Mouse (Mus musculus) cerebellum, adult 2 months (tissue): ENCODE data around the gene Bnip2.

Experiments used
- CTCF ChIP-seq: fragments of 200-500 bp; IDR thresholded peaks from 2 replicates; pipeline ENCODE4 v1.5.1; 2011; ENCODE audit warnings: low read depth, mild to moderate bottlenecking, control low read depth, low read length, moderate library complexity, borderline replicate concordance; ENCODE audit not compliant: insufficient read depth
- POLR2A ChIP-seq: fragments of 200-500 bp; IDR thresholded peaks from 2 replicates; pipeline ENCODE4 v1.6.1; 2011; ENCODE audit warnings: low read length, control low read depth, borderline replicate concordance; ENCODE audit not compliant: insufficient read depth

- TF ChIP-seq CTCF: no peak
- TF ChIP-seq POLR2A: no peak
These were observed 22.5 kb downstream of the Bnip2 start for GRCm38 (mm10) chr9:70011537-70012407.
